Mouse (Mus musculus): ENCODE measurements around the gene Clrn2.

DNA sequence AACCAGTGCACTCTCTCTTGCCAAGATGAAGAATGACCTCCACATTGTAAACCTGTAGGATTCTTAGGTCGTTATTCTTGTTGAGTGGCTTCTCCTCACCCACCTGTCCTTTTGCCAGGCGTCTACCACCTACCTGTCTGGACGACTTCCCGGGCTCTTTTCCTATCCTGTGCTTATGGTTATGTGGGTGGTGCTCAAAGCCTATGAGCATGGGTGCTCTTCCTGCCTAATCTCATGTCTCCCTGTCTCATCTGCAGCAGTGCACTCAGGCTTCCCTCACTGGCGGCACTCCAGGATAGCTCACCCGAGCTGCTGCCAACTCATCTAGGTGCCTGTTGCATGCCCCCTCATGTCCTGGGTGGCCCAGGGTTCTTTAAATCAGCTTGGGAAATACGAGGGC lies 24.1 kb downstream of the Clrn2 start:
- TF ChIP-seq POLR2A (IDR thresholded peaks at IDR 0.05; ENCODE audit: extremely low read depth, insufficient read depth, low read length) (no peak), CTCF (IDR thresholded peaks at IDR 0.05; ENCODE audit: low read depth, low read length) (no peak)
